27 mouse cellular contexts compared by ENCODE assay signal in the genomic region with DNA sequence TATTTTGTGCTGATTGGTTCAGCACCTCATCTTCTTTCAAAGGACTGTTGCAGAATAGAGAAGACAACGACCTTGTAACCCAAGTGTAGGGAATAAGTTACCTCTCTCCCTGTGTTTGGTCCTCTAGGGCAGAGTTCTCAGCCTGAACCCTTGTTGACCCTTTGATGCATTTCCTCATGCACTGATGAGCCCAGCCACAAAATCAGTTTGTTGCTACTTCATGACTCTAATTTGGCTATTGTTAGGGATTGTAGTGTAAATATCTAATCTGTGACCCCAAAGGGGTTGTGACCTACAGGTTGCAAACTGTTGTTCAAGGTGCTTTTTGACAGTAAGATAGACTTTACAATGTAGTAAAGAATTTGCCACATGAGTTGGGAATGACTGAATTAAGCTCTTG.
"Had no signal": no experiment of that assay in that cellular context is flagged by ENCODE, and none has a peak within 500 bp of the region (broad histone marks: within the 10 kb centered on the region; RNA-seq: fewer than 3 reads in every experiment).

No protein-coding gene starts in this region.

- ATAC-seq: forebrain, embryonic 13.5 days; forebrain, embryonic 14.5 days; forebrain, embryonic 15.5 days; forebrain, embryonic 16.5 days; forebrain, postnatal 0 days had no signal

- H3K9me3 ChIP-seq: embryonic facial prominence, embryonic 10.5 days; embryonic facial prominence, embryonic 12.5 days; embryonic facial prominence, embryonic 13.5 days; embryonic facial prominence, embryonic 15.5 days; forebrain, embryonic 10.5 days; forebrain, embryonic 12.5 days; forebrain, embryonic 13.5 days; forebrain, embryonic 15.5 days had no signal

- H3K27me3 ChIP-seq: embryonic facial prominence, embryonic 12.5 days; embryonic facial prominence, embryonic 13.5 days; embryonic facial prominence, embryonic 15.5 days; forebrain, embryonic 12.5 days; forebrain, embryonic 13.5 days; forebrain, embryonic 15.5 days had no signal

- H3K27ac ChIP-seq: embryonic facial prominence, embryonic 10.5 days; embryonic facial prominence, embryonic 12.5 days; embryonic facial prominence, embryonic 13.5 days; embryonic facial prominence, embryonic 15.5 days; forebrain, embryonic 10.5 days; forebrain, embryonic 12.5 days; forebrain, embryonic 13.5 days; forebrain, embryonic 15.5 days; gastrocnemius, adult 2 months had no signal

- H3K4me2 ChIP-seq: embryonic facial prominence, embryonic 12.5 days; embryonic facial prominence, embryonic 13.5 days; embryonic facial prominence, embryonic 15.5 days; forebrain, embryonic 12.5 days; forebrain, embryonic 13.5 days; forebrain, embryonic 15.5 days had no signal

- H3K36me3 ChIP-seq: embryonic facial prominence, embryonic 15.5 days; forebrain, embryonic 15.5 days had no signal

- DNase-seq: cerebellum, adult 2 months; cerebellum, adult 8-10 months; cerebellum, adult 9-10 months; cerebellum, adult 9-11 months; cerebellum, postnatal 10 days; cerebellum, postnatal 14 days; cerebellum, postnatal 25 days; cerebellum, postnatal 36 days; embryo, embryonic 11 days; forebrain, postnatal 0 days; gastrocnemius, adult 2 months; gastrocnemius, postnatal 10 days; gastrocnemius, postnatal 14 days; gastrocnemius, postnatal 25 days; gastrocnemius, postnatal 36 days; heart, adult 18-20 months had no signal

- H3K4me3 ChIP-seq: embryonic facial prominence, embryonic 10.5 days; embryonic facial prominence, embryonic 12.5 days; embryonic facial prominence, embryonic 13.5 days; embryonic facial prominence, embryonic 15.5 days; erythroblast, embryonic 14.5 days; forebrain, embryonic 10.5 days; forebrain, embryonic 12.5 days; forebrain, embryonic 13.5 days; forebrain, embryonic 15.5 days; gastrocnemius, adult 2 months had no signal

- H3K4me1 ChIP-seq: embryonic facial prominence, embryonic 10.5 days; embryonic facial prominence, embryonic 12.5 days; embryonic facial prominence, embryonic 13.5 days; embryonic facial prominence, embryonic 15.5 days; forebrain, embryonic 12.5 days; forebrain, embryonic 13.5 days; forebrain, embryonic 15.5 days had no signal

- H3K9ac ChIP-seq: embryonic facial prominence, embryonic 12.5 days; embryonic facial prominence, embryonic 13.5 days; embryonic facial prominence, embryonic 15.5 days; forebrain, embryonic 12.5 days; forebrain, embryonic 13.5 days; forebrain, embryonic 15.5 days; forebrain, postnatal 0 days had no signal
